Mouse (Mus musculus): ENCODE measurements around the gene Gm3149. TPM values are rescaled to one million over a fixed set of nuclear protein-coding genes. Genes with fewer than 3 reads are reported as not detected.
A peak's percentile ranks its signal among the peaks of the same experiment; 100 is the strongest.
"Not testable (repeated sequence)": the region's sequence is repeated elsewhere in the genome, so short reads cannot be mapped to it uniquely, and the experiment has no call there.

The Gm3149 gene
- polyA plus RNA-seq (2014; fragmentation: Nextera tagmentation; extraction: Ambion mirVana), result not detected in 2 replicates

GRCm38 (mm10) chr14:4316983-4317382, at the start of gene Gm3149:
TSS of gene Gm3149 (plus strand) at chr14:4317283.
- H3K9me3 ChIP-seq (ENCODE audit: control insufficient read depth, low read length); H3K27ac ChIP-seq (ENCODE audit: low read depth, low read length); H3K36me3 ChIP-seq (ENCODE audit: control insufficient read depth, insufficient read depth, low read length); DNase-seq (ENCODE audit: low spot score); H3K27me3 ChIP-seq (replicated peaks; ENCODE audit: control insufficient read depth, insufficient read depth, low read length); H3K4me2 ChIP-seq; H3K4me1 ChIP-seq (replicated peaks; ENCODE audit: control insufficient read depth, insufficient read depth, low read length); H3K9ac ChIP-seq (ENCODE audit: low read depth, low read length); ATAC-seq (replicated peaks; ENCODE audit: low FRiP score); H3K4me3 ChIP-seq (ENCODE audit: low read depth, low read length): not testable (repeated sequence)
- WGBS, result no CpG with 5 or more reads among the region's 1 CpGs

GRCm38 (mm10) chr14:4269238-4269950, 47.7 kb upstream of the Gm3149 start:
- not testable (repeated sequence) for ATAC-seq (replicated peaks; ENCODE audit: low FRiP score); H3K27ac ChIP-seq (ENCODE audit: low read depth, low read length); H3K4me2 ChIP-seq; H3K27me3 ChIP-seq (replicated peaks; ENCODE audit: control insufficient read depth, insufficient read depth, low read length); H3K4me1 ChIP-seq (replicated peaks; ENCODE audit: control insufficient read depth, insufficient read depth, low read length); H3K9me3 ChIP-seq (ENCODE audit: control insufficient read depth, low read length); H3K36me3 ChIP-seq (ENCODE audit: control insufficient read depth, insufficient read depth, low read length); DNase-seq (ENCODE audit: low spot score); H3K9ac ChIP-seq (ENCODE audit: low read depth, low read length); H3K4me3 ChIP-seq (ENCODE audit: low read depth, low read length)
- WGBS, result 73% methylated on average over 2 of the region's 2 CpGs

GRCm38 (mm10) chr14:4279828-4280227, 37.3 kb upstream of the Gm3149 start:
- not testable (repeated sequence) for H3K4me1 ChIP-seq (replicated peaks; ENCODE audit: control insufficient read depth, insufficient read depth, low read length); H3K36me3 ChIP-seq (ENCODE audit: control insufficient read depth, insufficient read depth, low read length); H3K9ac ChIP-seq (ENCODE audit: low read depth, low read length); H3K4me2 ChIP-seq; H3K4me3 ChIP-seq (ENCODE audit: low read depth, low read length); H3K27me3 ChIP-seq (replicated peaks; ENCODE audit: control insufficient read depth, insufficient read depth, low read length); H3K27ac ChIP-seq (ENCODE audit: low read depth, low read length); ATAC-seq (replicated peaks; ENCODE audit: low FRiP score); DNase-seq (ENCODE audit: low spot score); H3K9me3 ChIP-seq (ENCODE audit: control insufficient read depth, low read length)
- 58% methylated on average over 2 of the region's 3 CpGs for WGBS

- not testable (repeated sequence) for H3K27me3 ChIP-seq (replicated peaks; ENCODE audit: control insufficient read depth, insufficient read depth, low read length); H3K9me3 ChIP-seq (ENCODE audit: control insufficient read depth, low read length); H3K4me1 ChIP-seq (replicated peaks; ENCODE audit: control insufficient read depth, insufficient read depth, low read length); H3K9ac ChIP-seq (ENCODE audit: low read depth, low read length); ATAC-seq (replicated peaks; ENCODE audit: low FRiP score); H3K36me3 ChIP-seq (ENCODE audit: control insufficient read depth, insufficient read depth, low read length); H3K27ac ChIP-seq (ENCODE audit: low read depth, low read length)
- peak; percentile 26 for DNase-seq (ENCODE audit: low spot score)
- WGBS, result 2% methylated on average over 26 of the region's 48 CpGs
- peak within 1 kb of the TSS; percentile 50 for H3K4me2 ChIP-seq
- peak within 1 kb of the TSS; percentile 5; the same call in 1 of the 2 replicates for H3K4me3 ChIP-seq (ENCODE audit: low read depth, low read length)
These were observed 17.5 kb downstream of the Gm3149 start, which contains the start of gene 2610042L04Rik for GRCm38 (mm10) chr14:4334476-4335080. TSS of gene 2610042L04Rik (plus strand) at chr14:4334763.

- DNase-seq (ENCODE audit: low spot score); H3K4me3 ChIP-seq (ENCODE audit: low read depth, low read length); H3K27me3 ChIP-seq (replicated peaks; ENCODE audit: control insufficient read depth, insufficient read depth, low read length); H3K9ac ChIP-seq (ENCODE audit: low read depth, low read length); H3K27ac ChIP-seq (ENCODE audit: low read depth, low read length); H3K4me1 ChIP-seq (replicated peaks; ENCODE audit: control insufficient read depth, insufficient read depth, low read length); H3K36me3 ChIP-seq (ENCODE audit: control insufficient read depth, insufficient read depth, low read length); H3K4me2 ChIP-seq; H3K9me3 ChIP-seq (ENCODE audit: control insufficient read depth, low read length); ATAC-seq (replicated peaks; ENCODE audit: low FRiP score): not testable (repeated sequence)
- 4% methylated on average over 7 of the region's 8 CpGs for WGBS
These were observed 18.4 kb downstream of the Gm3149 start for GRCm38 (mm10) chr14:4335506-4335905.

- not testable (repeated sequence) for H3K27ac ChIP-seq (ENCODE audit: low read depth, low read length); H3K4me3 ChIP-seq (ENCODE audit: low read depth, low read length); H3K4me1 ChIP-seq (replicated peaks; ENCODE audit: control insufficient read depth, insufficient read depth, low read length); ATAC-seq (replicated peaks; ENCODE audit: low FRiP score); H3K27me3 ChIP-seq (replicated peaks; ENCODE audit: control insufficient read depth, insufficient read depth, low read length); H3K9ac ChIP-seq (ENCODE audit: low read depth, low read length); H3K4me2 ChIP-seq; H3K36me3 ChIP-seq (ENCODE audit: control insufficient read depth, insufficient read depth, low read length); H3K9me3 ChIP-seq (ENCODE audit: control insufficient read depth, low read length); DNase-seq (ENCODE audit: low spot score)
- 83% methylated on average over 1 of the region's 3 CpGs for WGBS
These were observed 51.9 kb downstream of the Gm3149 start for GRCm38 (mm10) chr14:4368991-4369390.

- not testable (repeated sequence) for ATAC-seq (replicated peaks; ENCODE audit: low FRiP score); H3K27ac ChIP-seq (ENCODE audit: low read depth, low read length); H3K27me3 ChIP-seq (replicated peaks; ENCODE audit: control insufficient read depth, insufficient read depth, low read length); DNase-seq (ENCODE audit: low spot score); H3K4me3 ChIP-seq (ENCODE audit: low read depth, low read length); H3K4me2 ChIP-seq; H3K9me3 ChIP-seq (ENCODE audit: control insufficient read depth, low read length); H3K9ac ChIP-seq (ENCODE audit: low read depth, low read length); H3K36me3 ChIP-seq (ENCODE audit: control insufficient read depth, insufficient read depth, low read length); H3K4me1 ChIP-seq (replicated peaks; ENCODE audit: control insufficient read depth, insufficient read depth, low read length)
- 66% methylated on average over 3 of the region's 3 CpGs for WGBS
These were observed 52.6 kb downstream of the Gm3149 start for GRCm38 (mm10) chr14:4369691-4370090.
